Comparison of ENCODE assay signal across 9 mouse cellular contexts in genomic region chr6:99375865-99376264, GRCm38 (mm10).
DNase-seq lines count a peak whose midpoint lies in the region; ATAC-seq and TF ChIP-seq lines count a peak whose summit lies in the region.
"Had no signal": no experiment of that assay in that cellular context is flagged by ENCODE, and none has a peak within 500 bp of the region (broad histone marks: within the 10 kb centered on the region; RNA-seq: fewer than 3 reads in every experiment).

No protein-coding gene starts in this region.

- H3K4me1 ChIP-seq in bone marrow, adult 2 months (ENCODE audit: control insufficient read depth, insufficient read depth, low read length) = peaks cover 7% of the 10 kb centered on the region; the same call in 1 of the 2 replicates

- no peak overlapping the region for H3K4me3 ChIP-seq in bone marrow, adult 2 months (replicated peaks; ENCODE audit: control insufficient read depth, low read depth, low read length)
- H3K4me3 ChIP-seq: heart, embryonic 13.5 days had no signal

- no peak for TF ChIP-seq POLR2A in bone marrow, adult 2 months (IDR thresholded peaks at IDR 0.05; ENCODE audit: borderline replicate concordance, control insufficient read depth, low read depth, low read length)

- TF ChIP-seq CTCF in bone marrow, adult 2 months (IDR thresholded peaks at IDR 0.05; ENCODE audit: control insufficient read depth, insufficient read depth, low read length) = no peak

- peak; percentile 41 to 59 for DNase-seq in cerebellum, postnatal 14 days
- DNase-seq in cerebellum, adult 11 months = no peak
- DNase-seq in layer of hippocampus, adult 18-20 months (ENCODE audit: low spot score in 2 of 2) = peak; percentile 38 to 58
- DNase-seq in layer of hippocampus, postnatal 14 days (ENCODE audit: low spot score in 2 of 2) = no peak
- no peak for DNase-seq in lung, postnatal 4 days
- DNase-seq in lung, postnatal 14 days = no peak

- peak; percentile 43 for ATAC-seq in megakaryocyte progenitor cell, adult 5-6 weeks (replicated peaks; ENCODE audit: poor library complexity)

- peak overlapping the region; percentile 70 for H3K27ac ChIP-seq in bone marrow, adult 2 months (ENCODE audit: control insufficient read depth, insufficient read depth, low read depth, low read length, poor library complexity)

- 20% methylated on average over 6 of the region's 6 CpGs for WGBS in bone marrow, adult 2 months

Comparison
In these comparisons a context has a peak if more than half of its experiments do, and no peak if none do; other contexts are left out.
1. DNase-seq: peak in cerebellum, postnatal 14 days (2 of 2) and layer of hippocampus, adult 18-20 months (2 of 2); none in cerebellum, adult 11 months (single experiment), layer of hippocampus, postnatal 14 days (0 of 2), lung, postnatal 4 days (0 of 2) and lung, postnatal 14 days (single experiment).